Mouse (Mus musculus) MEL (cell line): ENCODE results near the gene Grk5. TPM values are rescaled to one million over a fixed set of nuclear protein-coding genes. Genes with fewer than 3 reads are reported as not detected.

Experiments
- DNase-seq: peaks from one replicate; pipeline ENCODE4 v3.0.0; 2011; ENCODE audit warnings: low read depth, low spot score
- H3K27ac ChIP-seq: 2 replicates; pipeline ENCODE4 v1.5.1; 2012; ENCODE audit warnings: low read depth, mild to moderate bottlenecking, control low read depth, low read length, moderate library complexity; ENCODE audit not compliant: control insufficient read depth
- H3K27me3 ChIP-seq, 2 experiments: fragments of 150-350 bp in 1 of 2; sonication (generic) in 1 of 2; 2 replicates each; pipeline ENCODE4 v1.6.1; 2012; ENCODE audit warnings: low read length in 2 of 2, mild to moderate bottlenecking in 2 of 2, improper control_type of control experiment in 1 of 2, moderate library complexity in 1 of 2; ENCODE audit not compliant: insufficient read depth in 2 of 2, control insufficient read depth in 1 of 2
- H3K36me3 ChIP-seq, 2 experiments: 2 replicates each; pipeline ENCODE4 v1.6.1; 2012 to 2014; ENCODE audit warnings: low read length in 2 of 2, improper control_type of control experiment in 1 of 2, inconsistent platforms in 1 of 2, mild to moderate bottlenecking in 1 of 2; ENCODE audit not compliant: insufficient read depth in 2 of 2, control insufficient read depth in 1 of 2
- H3K4me1 ChIP-seq, 2 experiments: fragments of 150-350 bp in 1 of 2; sonication (generic) in 1 of 2; 2 replicates each; pipeline ENCODE4 v1.6.1; 2012; ENCODE audit warnings: low read length in 2 of 2, improper control_type of control experiment in 1 of 2, mild to moderate bottlenecking in 1 of 2; ENCODE audit not compliant: insufficient read depth in 2 of 2, control insufficient read depth in 1 of 2
- H3K4me3 ChIP-seq, 2 experiments: fragments of 150-350 bp in 1 of 2; sonication (generic) in 1 of 2; 2 replicates each; pipeline ENCODE4 v1.5.1; 2012; ENCODE audit warnings: low read depth in 2 of 2, low read length in 2 of 2, mild to moderate bottlenecking in 2 of 2, moderate library complexity in 2 of 2, control low read depth in 1 of 2, improper control_type of control experiment in 1 of 2; ENCODE audit not compliant: control insufficient read depth in 1 of 2, insufficient read depth in 1 of 2
- H3K79me2 ChIP-seq: 2 replicates; pipeline ENCODE4 v1.6.1; 2012; ENCODE audit warnings: mild to moderate bottlenecking, low read length, moderate library complexity; ENCODE audit not compliant: control insufficient read depth, poor library complexity, insufficient read depth
- H3K9ac ChIP-seq: 2 replicates; pipeline ENCODE4 v1.6.1; 2012; ENCODE audit warnings: low read depth, mild to moderate bottlenecking, control low read depth, low read length, moderate library complexity; ENCODE audit not compliant: control insufficient read depth, poor library complexity, severe bottlenecking
- H3K9me3 ChIP-seq: fragments of 150-350 bp; sonication (generic); replicated peaks from 2 replicates; pipeline ENCODE4 v1.6.1; 2012; ENCODE audit warnings: mild to moderate bottlenecking, low read length, improper control_type of control experiment, moderate library complexity; ENCODE audit not compliant: insufficient read depth
- BHLHE40 ChIP-seq: IDR thresholded peaks from 2 replicates; pipeline ENCODE4 v1.6.1; 2012; ENCODE audit warnings: low read depth, mild to moderate bottlenecking, inconsistent platforms, low read length, improper control_type of control experiment, borderline replicate concordance
- CTCF ChIP-seq, 3 experiments: IDR thresholded peaks in 2 of 3; conservative IDR thresholded peaks in 1 of 3; 2 replicates each; pipeline ENCODE4 v1.5.1; 2011 to 2012; ENCODE audit warnings: low read length in 3 of 3, low read depth in 2 of 3, mild to moderate bottlenecking in 2 of 3, improper control_type of control experiment in 1 of 3, inconsistent platforms in 1 of 3, mixed read lengths in 1 of 3, moderate library complexity in 1 of 3; ENCODE audit not compliant: control insufficient read depth in 1 of 3, insufficient read depth in 1 of 3, poor library complexity in 1 of 3, severe bottlenecking in 1 of 3
- HCFC1 ChIP-seq: IDR thresholded peaks from 2 replicates; pipeline ENCODE4 v1.6.1; 2012; ENCODE audit warnings: low read depth, mild to moderate bottlenecking, inconsistent platforms, low read length, improper control_type of control experiment, moderate library complexity
- JUND ChIP-seq: IDR thresholded peaks from 2 replicates; pipeline ENCODE4 v1.6.1; 2011; ENCODE audit warnings: low read depth, mild to moderate bottlenecking, improper control_type of control experiment, low read length
- MAX ChIP-seq: IDR thresholded peaks from 2 replicates; pipeline ENCODE4 v1.6.1; 2011; ENCODE audit warnings: low read length, improper control_type of control experiment
- MAZ ChIP-seq: IDR thresholded peaks from 2 replicates; pipeline ENCODE4 v1.6.1; 2012; ENCODE audit warnings: low read depth, mild to moderate bottlenecking, inconsistent platforms, low read length, improper control_type of control experiment
- MEF2A ChIP-seq: IDR thresholded peaks from 2 replicates; pipeline ENCODE4 v1.6.1; 2014; ENCODE audit warnings: low read depth, mild to moderate bottlenecking, inconsistent platforms, low read length, improper control_type of control experiment; ENCODE audit not compliant: poor library complexity, insufficient replicate concordance, severe bottlenecking; ENCODE audit errors: extremely low read depth
- MYC ChIP-seq: IDR thresholded peaks from 2 replicates; pipeline ENCODE4 v1.6.1; 2011; ENCODE audit warnings: low read depth, mild to moderate bottlenecking, low read length, improper control_type of control experiment, moderate library complexity
- NELFE ChIP-seq: IDR thresholded peaks from 2 replicates; pipeline ENCODE4 v1.6.1; 2011; ENCODE audit warnings: low read depth, low read length, improper control_type of control experiment
- POLR2AphosphoS5 ChIP-seq: IDR thresholded peaks from 2 replicates; pipeline ENCODE4 v1.6.1; 2012; ENCODE audit warnings: low read depth, borderline replicate concordance, mild to moderate bottlenecking, inconsistent platforms, low read length, moderate library complexity, mixed read lengths
- RCOR1 ChIP-seq: IDR thresholded peaks from 2 replicates; pipeline ENCODE4 v1.6.1; 2012; ENCODE audit warnings: low read depth, mild to moderate bottlenecking, inconsistent platforms, low read length, improper control_type of control experiment
- SIN3A ChIP-seq: IDR thresholded peaks from 2 replicates; pipeline ENCODE4 v1.6.1; 2012; ENCODE audit warnings: low read length, improper control_type of control experiment, inconsistent platforms
- TAL1 ChIP-seq: IDR thresholded peaks from 2 replicates; pipeline ENCODE4 v1.6.1; 2012; ENCODE audit warnings: mild to moderate bottlenecking, inconsistent platforms, low read length, moderate library complexity, mixed read lengths
- TBP ChIP-seq: IDR thresholded peaks from 2 replicates; pipeline ENCODE4 v1.8.0; 2011; ENCODE audit warnings: low read depth, low read length, improper control_type of control experiment
- USF1 ChIP-seq: IDR thresholded peaks from 2 replicates; pipeline ENCODE4 v1.6.1; 2014; ENCODE audit warnings: low read depth, mild to moderate bottlenecking, inconsistent platforms, low read length, improper control_type of control experiment, moderate library complexity
- ZMIZ1 ChIP-seq: IDR thresholded peaks from 2 replicates; pipeline ENCODE4 v1.6.1; 2012; ENCODE audit warnings: low read depth, mild to moderate bottlenecking, inconsistent platforms, low read length, improper control_type of control experiment, moderate library complexity
- ZNF384 ChIP-seq: IDR thresholded peaks from 2 replicates; pipeline ENCODE4 v1.6.1; 2012; ENCODE audit warnings: low read depth, mild to moderate bottlenecking, inconsistent platforms, low read length, improper control_type of control experiment
- polyA plus RNA-seq, 2 experiments: library from polyadenylated mRNA; stranded (reverse) in 1 of 2; unstranded in 1 of 2; fragments of >175 nt in 1 of 2; fragments of >200 nt in 1 of 2; gene quantifications; 2 replicates each; pipeline versions ENCODE4 v1.2.1 to v1.2.4; 2012; ENCODE audit warnings: low replicate concordance in 2 of 2, low read depth in 1 of 2; ENCODE audit not compliant: insufficient read length in 2 of 2, insufficient read depth in 1 of 2, missing spikeins in 1 of 2
- total RNA-seq: library from RNA; depleted of rRNA; stranded (reverse); fragments of 300-350 nt; gene quantifications from 2 replicates; pipeline ENCODE4 v1.2.3, GENCODE M21; 2012

Grk5 gene
- total and polyA plus RNA-seq, 3 experiments: 4.2 to 8.1 TPM; not detected in 1

DNA sequence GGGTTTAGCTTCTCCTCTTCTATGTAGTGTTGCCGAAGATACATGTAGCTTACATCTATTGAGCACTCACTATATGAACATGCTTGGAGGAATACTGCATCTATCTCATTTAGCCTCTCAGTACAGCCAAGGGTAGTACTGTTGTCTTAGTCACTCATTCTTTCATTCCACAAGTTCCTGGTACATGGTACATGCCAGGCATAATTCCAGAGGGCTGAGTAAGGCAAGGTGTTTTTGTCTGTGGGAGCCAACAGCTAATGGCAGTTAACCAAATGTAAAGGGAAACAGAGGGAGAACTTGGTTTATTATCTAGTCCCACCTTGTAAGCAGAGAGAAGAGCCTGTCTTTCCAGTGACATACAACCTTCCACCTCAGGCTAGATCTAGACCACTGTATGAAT is 82.0 kb downstream of the Grk5 start:
- TF ChIP-seq CTCF (IDR thresholded peaks at IDR 0.05 in 2 of 3, conservative IDR thresholded peaks at IDR 0.05 in 1 of 3; ENCODE audit: control insufficient read depth in 1 of 3, insufficient read depth in 1 of 3, low read depth in 2 of 3, low read length in 3 of 3, poor library complexity in 1 of 3, severe bottlenecking in 1 of 3) (no peak), JUND (no peak)
- TF ChIP-seq, all 39 proteins: peak for 0
- no peaks in the 10 kb centered on the region for H3K36me3 ChIP-seq
- no peak for DNase-seq

DNA sequence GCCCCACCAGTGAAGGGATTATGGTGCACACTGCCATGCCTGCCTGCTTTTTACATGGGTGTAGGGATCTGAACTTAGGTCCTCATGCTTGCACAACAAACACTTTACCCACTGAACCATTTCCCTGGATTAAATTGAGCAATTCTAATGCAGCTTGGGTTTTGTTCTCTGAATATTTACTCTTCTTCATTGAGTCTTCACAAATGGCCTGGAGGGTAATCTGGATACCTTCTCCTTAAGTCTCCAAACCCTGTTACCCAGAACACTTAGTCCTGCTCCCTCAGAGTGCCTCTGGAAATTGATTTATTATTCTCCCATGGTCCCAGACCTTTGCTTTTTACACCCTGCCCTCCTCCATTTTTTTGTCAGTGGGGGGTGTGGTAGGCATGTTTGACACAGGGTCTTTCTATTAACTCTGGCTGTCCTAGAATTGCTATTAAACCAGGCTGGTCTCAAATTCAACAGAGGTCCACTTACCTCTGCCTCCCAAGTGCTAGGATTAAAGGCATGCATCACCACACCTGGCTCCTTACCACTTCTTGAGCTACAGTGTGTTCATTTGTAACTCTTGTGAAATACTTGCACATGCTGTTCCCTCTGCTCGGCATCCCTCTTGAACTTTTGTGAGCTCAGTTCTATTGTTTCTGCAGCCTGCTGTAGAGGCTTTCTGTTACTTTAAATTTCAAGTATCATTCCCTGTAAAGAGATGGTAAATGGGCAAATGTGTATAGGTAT is 82.9 kb downstream of the Grk5 start:
- Histone ChIP-seq H3K27me3 (no peaks in the 10 kb centered on the region), H3K4me3 (no peak overlapping the region), H3K9ac (no peak overlapping the region), H3K9me3 (no peaks in the 10 kb centered on the region), H3K36me3 (no peaks in the 10 kb centered on the region), H3K27ac (no peak overlapping the region), H3K79me2 (no peaks in the 10 kb centered on the region), H3K4me1 (no peaks in the 10 kb centered on the region)
- TF ChIP-seq MAX (no peak), ZMIZ1 (no peak), TBP (no peak), MYC (no peak), TAL1 (no peak), HCFC1 (no peak), MAZ (no peak), SIN3A (no peak), BHLHE40 (no peak), POLR2AphosphoS5 (no peak), ZNF384 (no peak), NELFE (no peak), MEF2A (no peak)
- no peak for DNase-seq

More for the DNA sequence above, 82.0 kb downstream of the Grk5 start:
- no peak overlapping the region for H3K9ac ChIP-seq
- no peak overlapping the region for H3K4me3 ChIP-seq
- H3K27me3 ChIP-seq: no peaks in the 10 kb centered on the region
- no peaks in the 10 kb centered on the region for H3K79me2 ChIP-seq
- H3K9me3 ChIP-seq: no peaks in the 10 kb centered on the region
- H3K27ac ChIP-seq: no peak overlapping the region
- no peaks in the 10 kb centered on the region for H3K4me1 ChIP-seq

- no peak overlapping the region for H3K9ac ChIP-seq
Measured at GRCm38 (mm10) chr19:60973508-60973907, 84.0 kb downstream of the Grk5 start.

More at GRCm38 (mm10) chr19:60973508-60973907, 84.0 kb downstream of the Grk5 start:
- TF ChIP-seq POLR2AphosphoS5 (no peak), RCOR1 (no peak), ZNF384 (no peak), USF1 (no peak)
- no peaks in the 10 kb centered on the region for H3K27me3 ChIP-seq
- no peaks in the 10 kb centered on the region for H3K4me1 ChIP-seq
- H3K36me3 ChIP-seq: no peaks in the 10 kb centered on the region
- no peak overlapping the region for H3K27ac ChIP-seq
- no peaks in the 10 kb centered on the region for H3K9me3 ChIP-seq
- DNase-seq: no peak
- H3K79me2 ChIP-seq: no peaks in the 10 kb centered on the region
- no peak overlapping the region for H3K4me3 ChIP-seq
